Mouse (Mus musculus): ENCODE data around the gene Unc45a. TPM values are rescaled to one million over a fixed set of nuclear protein-coding genes. Genes with fewer than 3 reads are reported as not detected.

Unc45a gene
- polyA plus RNA-seq, 1 experiment from 2014 or later: 61.0 TPM

Other genes starting within 250 kb of the Unc45a start
- 495 and 498 TPM in 2 replicates for gene Idh2, start 225.6 kb downstream of the Unc45a start, polyA plus RNA-seq (2016; fragmentation: Nextera tagmentation; extraction: Ambion mirVana)
- gene Sema4b, start 154.2 kb downstream of the Unc45a start, polyA plus RNA-seq (2016; fragmentation: Nextera tagmentation; extraction: Ambion mirVana): 14.6 and 14.9 TPM in 2 replicates
- gene Cib1, start 108.2 kb downstream of the Unc45a start, polyA plus RNA-seq (2016; fragmentation: Nextera tagmentation; extraction: Ambion mirVana): 54.2 and 56.0 TPM in 2 replicates
- gene Gdpgp1, start 108.1 kb downstream of the Unc45a start, polyA plus RNA-seq (2016; fragmentation: Nextera tagmentation; extraction: Ambion mirVana): 3.7 and 4.0 TPM in 2 replicates
- 0.59 and 1.2 TPM in 2 replicates for gene Ttll13, start 94.6 kb downstream of the Unc45a start, polyA plus RNA-seq (2016; fragmentation: Nextera tagmentation; extraction: Ambion mirVana)
- 56.2 and 59.6 TPM in 2 replicates for gene Ngrn, start 79.8 kb downstream of the Unc45a start, polyA plus RNA-seq (2016; fragmentation: Nextera tagmentation; extraction: Ambion mirVana)
- 14.5 and 14.9 TPM in 2 replicates for gene Vps33b, start 71.4 kb downstream of the Unc45a start, polyA plus RNA-seq (2016; fragmentation: Nextera tagmentation; extraction: Ambion mirVana)
- 133 and 136 TPM in 2 replicates for gene Prc1, start 46.6 kb downstream of the Unc45a start, polyA plus RNA-seq (2016; fragmentation: Nextera tagmentation; extraction: Ambion mirVana)
- 14.3 and 15.9 TPM in 2 replicates for gene Rccd1, start 16.6 kb downstream of the Unc45a start, polyA plus RNA-seq (2016; fragmentation: Nextera tagmentation; extraction: Ambion mirVana)
- gene Hddc3, start 2.1 kb upstream of the Unc45a start, polyA plus RNA-seq (2016; fragmentation: Nextera tagmentation; extraction: Ambion mirVana): 23.2 and 27.4 TPM in 2 replicates
- gene Man2a2, start 30.4 kb upstream of the Unc45a start, polyA plus RNA-seq (2016; fragmentation: Nextera tagmentation; extraction: Ambion mirVana): 31.0 and 31.6 TPM in 2 replicates
- gene Fes, start 46.9 kb upstream of the Unc45a start, polyA plus RNA-seq (2016; fragmentation: Nextera tagmentation; extraction: Ambion mirVana): 11.0 and 12.2 TPM in 2 replicates
- gene Furin, start 64.4 kb upstream of the Unc45a start, polyA plus RNA-seq (2016; fragmentation: Nextera tagmentation; extraction: Ambion mirVana): 9.7 and 10.7 TPM in 2 replicates
- 36.2 and 37.6 TPM in 2 replicates for gene Blm, start 194.1 kb upstream of the Unc45a start, polyA plus RNA-seq (2016; fragmentation: Nextera tagmentation; extraction: Ambion mirVana)

Data from embryonic facial prominence, embryonic 12.5 days (tissue).